Mouse (Mus musculus) yolk sac, embryonic 10.5 days (tissue): ENCODE measurements around the gene Polg2.
"Not testable (repeated sequence)": the region's sequence is repeated elsewhere in the genome, so short reads cannot be mapped to it uniquely, and the experiment has no call there.

Experiments used
- DNase-seq: peaks from one replicate; pipeline ENCODE4 v3.0.0-alpha.2; 2017; ENCODE audit warnings: low spot score

Gene Polg2

GRCm38 (mm10) chr11:106779388-106780088, at the start of gene Polg2:
Gene Polg2, minus strand, starts transcription at chr11:106779537.
- DNase-seq = peak; percentile 92

GRCm38 (mm10) chr11:106828079-106828478, 48.7 kb upstream of the Polg2 start:
- DNase-seq = no peak

- no peak for DNase-seq
These were observed 45.1 kb upstream of the Polg2 start for GRCm38 (mm10) chr11:106824403-106824802.

DNA sequence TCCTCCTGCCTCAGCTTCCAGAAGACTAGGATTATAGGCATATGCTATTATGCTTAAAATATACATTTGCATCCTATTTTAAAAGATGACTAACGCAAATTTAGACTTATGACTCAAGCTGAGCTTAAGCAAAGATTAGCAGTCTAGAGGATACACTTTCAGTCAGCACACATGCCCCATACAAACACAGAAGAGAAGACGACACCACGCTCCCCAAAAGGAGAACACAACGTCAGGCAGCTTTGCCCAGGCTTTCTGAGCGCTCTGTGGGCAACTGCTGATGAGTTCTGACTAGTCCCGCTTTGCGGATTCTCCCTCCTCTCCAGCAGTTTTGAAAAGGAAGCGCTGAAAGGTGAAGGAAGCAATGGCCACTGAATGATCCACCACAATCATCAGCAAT, 44.4 kb upstream of the Polg2 start:
- no peak for DNase-seq

DNA sequence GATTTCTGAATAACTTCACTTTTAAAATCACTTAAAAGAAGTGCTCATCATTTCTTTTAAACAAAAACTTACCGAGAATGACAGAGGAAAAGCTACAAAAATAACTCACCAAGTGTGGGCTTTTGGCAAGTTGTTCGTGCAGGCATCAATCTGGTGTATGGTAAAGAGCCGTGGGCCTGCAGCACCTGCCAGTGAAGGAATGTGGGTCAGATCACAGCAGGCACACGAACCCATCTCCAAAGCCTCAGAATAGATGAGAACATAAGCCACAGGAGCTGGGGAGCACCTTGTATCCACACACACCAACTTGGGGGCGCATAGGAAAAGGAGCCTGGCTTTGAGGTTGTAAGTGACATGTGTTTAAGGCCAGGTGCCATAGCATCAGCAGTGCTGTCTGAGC, 43.6 kb upstream of the Polg2 start:
- no peak for DNase-seq

DNA sequence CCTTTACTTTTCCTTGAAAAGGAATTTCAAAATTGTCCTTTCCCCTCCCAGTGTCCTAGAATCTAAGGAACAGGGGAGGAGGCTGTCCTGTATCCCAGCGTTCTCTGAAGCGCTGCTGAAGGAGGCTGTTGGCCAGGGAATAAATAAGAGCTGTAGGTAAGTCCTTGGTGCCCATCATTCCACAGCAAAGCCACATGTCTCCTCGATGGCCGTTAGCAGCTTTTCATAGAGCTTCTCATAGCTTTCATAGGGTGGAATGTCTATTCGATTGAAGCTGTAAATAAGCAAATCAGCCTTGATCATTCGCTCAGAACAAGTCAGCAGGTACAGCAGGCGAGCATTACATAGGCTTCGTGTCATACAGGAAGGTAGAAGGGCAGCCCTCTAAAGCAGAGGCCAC, 43.2 kb upstream of the Polg2 start:
- no peak for DNase-seq

DNA sequence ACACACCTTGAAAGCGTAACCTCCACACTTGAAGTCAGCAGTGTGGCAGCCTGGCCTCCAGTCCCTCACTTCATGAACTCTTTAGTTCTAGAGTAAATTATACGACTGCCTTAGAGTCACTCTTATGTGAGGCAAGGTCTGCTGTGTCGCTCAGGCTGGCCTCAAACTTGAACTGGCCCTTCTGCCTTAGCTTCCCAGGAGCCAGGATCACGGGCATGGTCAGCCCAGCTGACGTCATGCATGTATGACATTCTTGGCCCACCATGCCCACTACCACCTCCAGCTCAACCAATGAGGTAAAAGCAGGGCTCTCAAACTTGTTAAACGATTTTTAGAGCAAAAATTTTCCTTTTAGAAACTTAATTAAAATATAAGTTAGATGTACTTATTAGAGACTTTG, 42.1 kb upstream of the Polg2 start:
- DNase-seq = no peak

- no peak for DNase-seq
These were observed 41.6 kb upstream of the Polg2 start for GRCm38 (mm10) chr11:106820972-106821371.

DNA sequence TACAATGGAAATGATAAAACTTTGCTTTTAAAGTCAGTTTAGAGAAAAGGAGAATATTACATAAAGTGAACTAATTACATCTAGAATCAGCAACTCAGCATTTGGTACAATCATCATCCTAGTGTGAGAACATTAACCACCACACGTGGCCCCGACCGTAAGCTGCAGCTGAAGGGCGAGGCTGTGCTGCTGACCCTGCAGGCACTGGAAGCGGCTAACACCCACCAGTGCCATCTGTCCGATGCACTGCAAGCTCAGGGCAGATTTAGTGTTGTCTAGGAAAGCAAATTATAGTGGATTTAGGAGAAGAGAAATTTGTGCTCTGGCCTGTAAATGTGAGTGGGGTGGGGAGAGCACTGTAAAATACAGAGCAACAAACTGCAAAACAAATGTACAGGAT, 40.9 kb upstream of the Polg2 start:
- no peak for DNase-seq

DNA sequence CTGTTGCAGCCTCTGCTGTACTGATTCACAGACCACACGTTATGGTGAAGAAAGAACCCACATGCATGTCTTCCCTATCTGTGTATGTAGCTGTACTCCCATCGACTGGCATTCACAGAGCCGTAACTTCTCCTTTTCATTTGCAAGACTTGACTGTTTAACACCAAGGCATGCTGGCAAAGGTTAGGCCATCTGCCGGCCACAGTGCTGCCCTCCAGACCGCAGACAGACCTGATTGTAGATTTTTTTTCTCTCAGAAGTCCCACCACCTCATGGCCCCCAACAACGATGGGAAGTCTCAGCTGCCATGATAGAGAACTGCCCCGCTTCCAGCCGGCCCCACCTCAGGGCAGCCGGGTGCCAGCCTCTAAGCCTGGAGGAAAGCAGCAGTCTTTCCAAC, 40.3 kb upstream of the Polg2 start:
- no peak for DNase-seq

GRCm38 (mm10) chr11:106818341-106818740, 39.0 kb upstream of the Polg2 start:
- no peak for DNase-seq

DNA sequence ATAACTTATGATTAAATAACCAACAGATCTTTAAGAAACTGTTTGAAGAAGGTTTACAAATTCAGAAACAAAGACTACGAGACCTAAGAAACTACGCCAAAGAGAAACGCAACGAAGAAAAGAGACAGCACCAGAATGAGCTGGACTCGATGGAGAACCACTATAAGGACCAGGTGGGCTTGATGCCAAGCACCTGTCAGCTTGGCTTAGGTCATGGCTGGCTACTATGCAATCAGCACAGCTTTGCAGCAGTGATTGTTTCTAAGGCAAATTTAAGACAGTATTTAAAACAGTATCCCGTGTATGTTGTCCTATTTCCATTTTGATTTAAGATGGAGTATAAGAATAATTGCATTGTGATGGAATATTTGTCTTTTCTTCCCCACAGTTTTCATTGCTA, 38.5 kb upstream of the Polg2 start:
- DNase-seq = no peak

- DNase-seq = no peak
These were observed 37.8 kb upstream of the Polg2 start for GRCm38 (mm10) chr11:106817156-106817555.

DNA sequence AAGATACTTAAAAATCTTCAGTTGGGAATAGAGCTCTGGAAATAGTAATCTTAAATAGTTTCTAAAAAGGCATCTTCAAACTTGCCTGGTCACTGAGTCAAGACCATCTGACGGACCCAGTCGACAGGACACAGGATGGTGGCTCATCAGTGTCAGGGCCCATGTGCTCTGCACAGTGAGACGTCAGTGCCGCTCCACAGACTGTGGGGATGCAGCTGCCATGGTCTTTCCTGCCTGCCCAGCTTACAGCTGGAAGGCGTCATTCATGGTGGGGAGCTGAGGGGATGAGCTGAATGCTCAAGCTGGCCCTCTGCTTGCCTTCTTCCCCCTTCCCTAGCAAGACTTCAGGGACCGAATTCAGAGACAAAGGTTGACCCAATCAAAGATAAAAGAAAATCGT, 37.0 kb upstream of the Polg2 start:
- no peak for DNase-seq

- DNase-seq = no peak
These were observed 36.4 kb upstream of the Polg2 start for GRCm38 (mm10) chr11:106815761-106816160.

GRCm38 (mm10) chr11:106815331-106815730, 36.0 kb upstream of the Polg2 start:
- DNase-seq = no peak

DNA sequence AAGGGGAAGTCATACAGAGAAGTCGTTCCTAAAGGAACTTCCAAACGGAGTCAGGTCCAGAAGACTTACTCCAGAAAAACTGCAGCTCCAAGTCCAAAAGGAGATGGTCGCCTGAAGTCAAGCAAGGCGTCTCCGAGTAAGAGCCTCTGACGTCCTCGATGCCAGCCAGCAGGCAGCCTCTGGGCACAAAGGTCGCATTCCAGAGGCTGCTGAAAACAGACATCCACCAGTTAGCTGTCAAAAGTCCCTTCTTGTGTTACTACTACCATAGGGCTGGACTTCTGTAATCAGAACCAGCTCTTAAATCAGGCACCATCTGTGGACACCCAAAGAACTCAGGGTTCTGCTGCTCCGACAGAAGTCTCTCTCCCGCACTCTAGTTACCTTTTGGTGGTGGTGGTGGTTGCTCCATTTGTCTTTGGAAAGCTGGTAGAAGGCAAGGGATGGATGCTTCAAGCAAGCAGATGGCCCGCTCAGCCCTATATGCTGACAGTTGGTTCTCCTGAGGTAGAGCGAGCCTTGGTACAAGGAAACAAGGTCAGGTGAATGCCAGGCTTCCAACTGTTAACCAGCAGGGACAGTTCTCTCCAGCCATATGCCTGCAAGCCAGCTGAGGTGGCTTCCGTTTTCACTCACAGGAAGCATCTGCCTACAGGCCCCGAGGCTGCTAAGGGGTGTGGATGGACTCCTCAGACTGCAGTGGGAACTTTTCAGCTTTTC, 35.4 kb upstream of the Polg2 start:
- no peak for DNase-seq

DNA sequence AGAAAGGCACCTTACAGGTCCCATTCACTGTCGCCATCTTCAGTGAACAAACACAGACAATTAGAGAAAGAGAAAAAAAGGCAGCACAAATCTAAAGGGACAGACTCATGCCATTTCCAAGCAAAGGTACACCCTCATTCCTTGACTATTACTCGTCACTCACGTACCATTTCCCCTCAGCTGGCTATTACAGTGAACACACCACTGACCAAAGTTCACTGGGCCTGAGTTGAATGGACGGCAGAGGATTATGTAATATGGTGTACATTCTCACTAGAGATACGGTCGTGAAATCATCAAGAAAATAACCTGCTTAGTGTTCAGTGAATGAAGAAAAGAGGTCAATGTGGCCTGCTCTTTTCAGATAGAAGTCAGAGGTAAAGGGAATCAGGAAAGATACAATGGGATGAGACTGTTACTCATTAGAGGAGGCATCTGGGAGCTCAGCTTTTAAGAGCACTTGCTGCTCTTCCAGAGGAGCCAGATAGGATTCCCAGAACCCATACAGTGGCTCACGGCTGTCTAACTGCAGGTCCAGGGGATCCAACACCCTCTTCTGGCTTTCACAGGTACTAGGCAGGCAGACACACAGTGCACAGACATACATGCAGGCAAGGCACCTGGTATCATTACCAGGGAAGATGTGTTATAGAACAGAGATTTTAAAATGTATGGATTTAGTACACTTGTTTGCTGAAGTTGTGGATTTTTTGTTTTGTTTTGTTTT, 33.2 kb upstream of the Polg2 start:
- DNase-seq = no peak

DNA sequence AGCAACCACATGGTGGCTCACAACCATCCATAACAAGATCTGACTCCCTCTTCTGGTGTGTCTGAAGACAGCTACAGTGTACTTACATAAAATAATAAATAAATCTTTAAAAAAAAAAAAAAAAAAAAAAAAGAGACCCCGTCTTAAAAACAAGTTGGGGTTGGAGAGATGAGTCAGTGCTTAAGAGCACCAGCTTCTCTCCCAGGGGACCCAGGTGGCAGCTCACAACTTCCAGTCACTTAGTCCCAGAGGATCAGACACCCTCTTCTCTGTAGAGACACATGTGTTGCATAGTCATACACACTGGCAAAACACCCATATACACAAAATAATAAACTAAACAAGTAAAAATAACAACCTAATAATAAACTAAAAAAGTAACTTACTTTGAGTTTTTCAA, 28.1 kb upstream of the Polg2 start:
- not testable (repeated sequence) for DNase-seq

- DNase-seq = no peak
These were observed 22.8 kb upstream of the Polg2 start for GRCm38 (mm10) chr11:106802069-106802627.

- DNase-seq = no peak
These were observed 16.3 kb upstream of the Polg2 start for GRCm38 (mm10) chr11:106795679-106796078.

GRCm38 (mm10) chr11:106793846-106794245, 14.5 kb upstream of the Polg2 start:
- no peak for DNase-seq

GRCm38 (mm10) chr11:106789649-106790048, 10.3 kb upstream of the Polg2 start:
- DNase-seq = no peak
